Mouse (Mus musculus): ENCODE measurements around the gene Liph.

DNA sequence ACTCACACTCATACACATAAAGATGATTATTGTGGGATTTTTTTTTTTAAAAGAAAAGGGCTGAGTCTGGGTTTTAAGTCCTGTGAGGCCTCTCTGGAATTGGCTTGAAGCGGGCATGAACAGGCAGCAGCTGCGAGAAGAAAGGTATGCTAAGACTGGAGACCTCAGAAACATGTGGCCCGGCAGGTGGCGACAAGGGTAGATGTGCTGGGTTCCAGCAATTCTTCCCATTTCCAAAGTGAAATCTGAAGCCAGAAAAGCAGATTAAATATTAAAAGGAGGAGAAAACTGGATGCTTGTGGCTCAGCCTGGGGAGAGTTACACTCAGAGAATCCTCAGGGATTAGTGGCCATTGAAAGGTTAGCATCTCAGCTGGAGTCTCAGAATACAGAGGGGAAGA, 24.0 kb downstream of the Liph start:
- TF ChIP-seq GATA1 (IDR thresholded peaks at IDR 0.05; ENCODE audit: borderline replicate concordance, low read length): no peak
- no peak for TF ChIP-seq FLI1 (IDR thresholded peaks at IDR 0.05; ENCODE audit: low read length)
